Mouse (Mus musculus) G1E (cell line): ENCODE measurements at regions not wholly inside any gene's neighbourhood (a gene's known extent, or its start where the extent isn't known, plus 50 kb on each side); places are given as distances from the start of the nearest gene placed in this dataset.

Experiments used
- CTCF ChIP-seq: IDR thresholded peaks from 2 replicates; pipeline ENCODE4 v1.5.1; 2012; ENCODE audit warnings: low read depth, low read length, inconsistent platforms, mixed read lengths
- GATA1 ChIP-seq: IDR thresholded peaks from 2 replicates; pipeline ENCODE4 v1.6.1; 2012; ENCODE audit warnings: borderline replicate concordance, low read length, inconsistent platforms, mixed read lengths
- GATA2 ChIP-seq: IDR thresholded peaks from 2 replicates; pipeline ENCODE4 v1.6.1; 2012; ENCODE audit warnings: low read depth, low read length, inconsistent platforms, borderline replicate concordance
- POLR2AphosphoS5 ChIP-seq: IDR thresholded peaks from 2 replicates; pipeline ENCODE4 v1.6.1; 2012; ENCODE audit warnings: low read depth, low read length, inconsistent platforms; ENCODE audit not compliant: insufficient replicate concordance
- TAL1 ChIP-seq: conservative IDR thresholded peaks from 2 replicates; pipeline ENCODE4 v1.6.1; 2012; ENCODE audit warnings: low read depth, low read length, inconsistent platforms, mixed read lengths

DNA sequence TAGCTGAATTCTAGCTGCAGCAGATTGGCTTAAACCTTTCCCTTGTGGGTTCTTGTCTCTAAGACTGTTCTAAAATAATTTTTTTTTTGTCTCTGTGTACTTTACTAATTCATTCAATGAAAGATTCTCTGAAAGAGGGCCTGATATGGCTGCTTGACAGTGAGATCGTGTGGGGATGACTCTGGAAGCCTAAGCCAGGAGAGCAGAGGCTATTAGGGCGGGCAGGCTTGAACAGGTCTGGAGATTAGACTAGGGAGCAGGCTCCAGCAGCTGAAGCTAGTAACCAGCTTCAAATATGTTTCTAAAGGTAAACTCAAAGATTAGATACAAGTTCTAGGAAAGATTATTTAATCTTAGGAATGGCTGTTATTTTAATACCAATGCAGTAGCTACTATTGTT lies 491.9 kb downstream of the Plcl1 start:
- TF ChIP-seq CTCF: no peak
- no peak for TF ChIP-seq GATA1
- no peak for TF ChIP-seq POLR2AphosphoS5
- TF ChIP-seq TAL1: no peak
- TF ChIP-seq GATA2: no peak
